ENCODE assay signal across 10 mouse cellular contexts in the genomic region with DNA sequence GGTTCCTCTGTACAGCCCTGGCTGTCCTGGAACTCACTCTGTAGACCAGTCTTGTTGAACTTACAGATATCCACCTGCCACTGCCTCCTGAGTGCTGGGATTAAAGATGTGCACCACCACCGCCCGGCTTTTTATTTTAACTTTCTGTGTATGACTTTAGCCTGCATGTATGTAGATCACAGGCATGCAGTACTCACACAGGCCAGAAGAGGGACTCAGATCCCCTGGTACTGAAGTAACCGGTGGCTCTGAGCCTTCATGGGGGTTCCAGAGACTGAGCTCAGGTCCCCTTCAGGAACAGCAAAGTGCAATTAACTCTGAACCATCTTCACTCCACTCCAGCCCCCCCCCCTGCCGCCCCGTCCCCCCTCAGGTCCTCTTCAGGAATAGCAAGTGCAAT. TPM values are rescaled to one million over a fixed set of nuclear protein-coding genes. Genes with fewer than 3 reads are reported as not detected.
DNase-seq lines count a peak whose midpoint lies in the region.
"Had no signal": no experiment of that assay in that cellular context is flagged by ENCODE, and none has a peak within 500 bp of the region (broad histone marks: within the 10 kb centered on the region; RNA-seq: fewer than 3 reads in every experiment).

No protein-coding gene starts in this region.

- peak; percentile 22 to 66 for DNase-seq in adrenal gland, adult (ENCODE audit: inconsistent age in 2 of 2, low spot score in 1 of 2)
- DNase-seq in adrenal gland, adult 2 months = no peak
- DNase-seq in layer of hippocampus, adult 11-12 months (ENCODE audit: low spot score) = peak; percentile 20
- DNase-seq in layer of hippocampus, postnatal 14 days (ENCODE audit: low spot score in 2 of 2) = no peak
- peak; percentile 82 for DNase-seq in WW6 (ENCODE audit: low read depth, low spot score)
- peak; percentile 36 to 60 for DNase-seq in heart, postnatal 10 days
- peak; percentile 69 for DNase-seq in mesoderm, embryonic 11.5 days (ENCODE audit: low read depth, low spot score)
- DNase-seq in ovary, adult 18-20 months (ENCODE audit: low spot score) = no peak

- intact Hi-C loops in heart, postnatal 10 days (cut with DNase I) = no loop called here

RNA-seq across cellular contexts. Expression of a gene that starts 25.5 kb away (rescaled TPM):
- total RNA-seq in adrenal gland, adult 2 months (2021) = 1 to 10 TPM; 2.7 to 3.0 TPM
- polyA plus RNA-seq in adrenal gland, adult 2 months (2012; rRNA removed) = 1.3 and 1.5 TPM in 2 replicates
- under 1 TPM; 0.60 to 0.78 TPM for total RNA-seq in layer of hippocampus, postnatal 14 days (2021)
- 1 to 10 TPM in 1 of 2 experiments, under 1 TPM in 1; 0.77 to 1.2 TPM for total RNA-seq in heart, postnatal 10 days (2021)

RNA-seq across cellular contexts. Expression of a gene that starts 25.6 kb away (rescaled TPM):
- total RNA-seq in adrenal gland, adult 2 months (2021) = not detected
- polyA plus RNA-seq in adrenal gland, adult 2 months (2012; rRNA removed) = 0.03 and 0.11 TPM in 2 replicates
- total RNA-seq in layer of hippocampus, postnatal 14 days (2021) = not detected
- total RNA-seq in heart, postnatal 10 days (2021) = under 1 TPM in 1 of 2 experiments, not detected in 1; 0.12 TPM
- polyA plus RNA-seq: hindbrain, embryonic 15.5 days; neural tube, embryonic 14.5 days had no signal

RNA-seq across cellular contexts. Expression of a gene that starts 32.5 kb away (rescaled TPM):
- total RNA-seq in adrenal gland, adult 2 months (2021) = 10 to 100 TPM; 26.2 to 37.5 TPM
- polyA plus RNA-seq in adrenal gland, adult 2 months (2012; rRNA removed) = 50.8 and 65.2 TPM in 2 replicates
- 10 to 100 TPM; 29.0 to 30.2 TPM for total RNA-seq in layer of hippocampus, postnatal 14 days (2021)
- 10 to 100 TPM; 55.8 to 56.1 TPM for total RNA-seq in heart, postnatal 10 days (2021)

RNA-seq across cellular contexts. Expression of a gene that starts 57.8 kb away (rescaled TPM):
- 10 to 100 TPM; 13.8 to 19.2 TPM for total RNA-seq in adrenal gland, adult 2 months (2021)
- polyA plus RNA-seq in adrenal gland, adult 2 months (2012; rRNA removed) = 53.3 and 62.5 TPM in 2 replicates
- 10 to 100 TPM; 20.8 to 22.4 TPM for total RNA-seq in layer of hippocampus, postnatal 14 days (2021)
- total RNA-seq in heart, postnatal 10 days (2021) = 10 to 100 TPM; 14.8 to 16.8 TPM

Comparison
In these comparisons a context has a peak if more than half of its experiments do, and no peak if none do; other contexts are left out.
1. DNase-seq: peak in adrenal gland, adult (2 of 2), layer of hippocampus, adult 11-12 months (single experiment), WW6 (single experiment), heart, postnatal 10 days (2 of 2) and mesoderm, embryonic 11.5 days (single experiment); none in adrenal gland, adult 2 months (single experiment), layer of hippocampus, postnatal 14 days (0 of 2) and ovary, adult 18-20 months (single experiment).